Mouse (Mus musculus) cortical plate, adult 2 months (tissue): ENCODE results near the gene Selenoh.
A peak's percentile ranks its signal among the peaks of the same experiment; 100 is the strongest.

ENCODE experiments used
- CTCF ChIP-seq: fragments of 200-500 bp; IDR thresholded peaks from 2 replicates; pipeline ENCODE4 v1.5.1; 2011; ENCODE audit warnings: mild to moderate bottlenecking, control low read depth, low read length; ENCODE audit not compliant: insufficient read depth; ENCODE audit errors: extremely low read depth
- POLR2A ChIP-seq: fragments of 200-500 bp; IDR thresholded peaks from 2 replicates; pipeline ENCODE4 v1.6.1; 2011; ENCODE audit warnings: mild to moderate bottlenecking, low read length, control low read depth; ENCODE audit not compliant: insufficient read depth; ENCODE audit errors: extremely low read depth

DNA sequence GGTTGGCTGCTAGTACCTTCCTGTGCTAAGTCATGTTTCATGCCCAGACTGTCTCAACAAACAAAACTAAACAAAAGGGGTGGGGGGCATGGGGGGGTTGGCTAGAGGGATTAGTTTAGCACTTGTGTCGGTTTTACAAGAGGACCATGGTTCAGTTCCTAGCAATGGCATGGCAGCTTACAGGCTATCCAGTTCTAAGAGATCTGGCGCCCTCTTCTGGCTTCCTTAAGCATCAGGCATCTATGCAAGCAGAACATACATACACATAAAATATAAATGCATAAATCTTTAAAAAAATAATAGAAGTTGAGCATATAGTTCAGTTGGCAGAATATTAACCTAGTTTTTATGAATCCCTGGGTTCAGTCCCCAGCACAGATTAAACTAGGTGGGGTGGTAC is 7.7 kb downstream of the Selenoh start:
- TF ChIP-seq CTCF (peak; percentile 18; the same call in 1 of the 2 replicates), POLR2A (no peak)
